Mouse (Mus musculus) lung, postnatal 0 days (tissue): ENCODE results near the gene Nt5dc3.

Experiments used
- CTCF ChIP-seq: IDR thresholded peaks from 2 replicates; pipeline ENCODE4 v1.5.1; 2016; ENCODE audit warnings: antibody characterized with exemption, mild to moderate bottlenecking
- EP300 ChIP-seq: IDR thresholded peaks from 2 replicates; pipeline ENCODE4 v1.6.1; 2016; ENCODE audit warnings: antibody characterized with exemption, mild to moderate bottlenecking, control low read depth

DNA sequence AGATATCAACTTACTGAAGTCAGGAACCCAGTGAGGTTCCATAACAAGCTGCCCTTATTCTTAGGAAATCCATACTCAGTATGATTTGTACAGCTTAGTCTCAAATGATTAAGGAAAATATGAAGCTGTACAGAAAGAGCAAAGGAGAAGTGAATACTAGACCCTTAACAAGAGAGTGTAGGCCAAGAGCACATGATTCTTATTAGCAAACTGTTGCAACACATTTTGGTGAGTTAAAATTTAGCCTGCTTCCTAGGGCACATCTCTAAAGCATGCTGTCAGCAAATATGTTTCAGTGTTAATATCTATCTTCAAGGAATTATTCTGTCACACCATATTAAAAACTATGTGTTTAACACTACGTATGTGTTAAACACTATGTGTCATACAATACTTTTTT lies 107.6 kb downstream of the Nt5dc3 start:
- TF ChIP-seq CTCF (no peak), EP300 (no peak)
